In genomic region chr8:92761959-92762600, GRCm38 (mm10) we compare ENCODE assay signal across 9 mouse cellular contexts.
DNase-seq lines count a peak whose midpoint lies in the region; ATAC-seq lines count a peak whose summit lies in the region.
"Had no signal": no experiment of that assay in that cellular context is flagged by ENCODE, and none has a peak within 500 bp of the region (broad histone marks: within the 10 kb centered on the region; RNA-seq: fewer than 3 reads in every experiment).

No protein-coding gene starts in this region.

- WGBS in heart, embryonic 15.5 days = 15% methylated on average over 18 of the region's 18 CpGs
- 17% methylated on average over 18 of the region's 18 CpGs for WGBS in embryonic facial prominence, embryonic 13.5 days
- 7% methylated on average over 18 of the region's 18 CpGs for WGBS in kidney, embryonic 14.5 days

- no peak overlapping the region for H3K27ac ChIP-seq in heart, embryonic 15.5 days
- H3K27ac ChIP-seq in embryonic facial prominence, embryonic 13.5 days = no peak overlapping the region
- H3K27ac ChIP-seq in kidney, embryonic 14.5 days (ENCODE audit: low read depth, low read length) = peak overlapping the region; percentile 25; the same call in 1 of the 2 replicates
- H3K27ac ChIP-seq: liver, embryonic 14.5 days had no signal

- DNase-seq in heart, adult 18-20 months = no peak
- DNase-seq in neural tube, embryonic 10.5 days (ENCODE audit: extremely low spot score, low spot score) = peak; percentile 48
- DNase-seq in thymus, postnatal 4 days = no peak
- DNase-seq in adipocyte (ENCODE audit: low spot score) = no peak
- no peak for DNase-seq in left cerebral cortex, postnatal 14 days (ENCODE audit: low spot score in 2 of 2)

- peak overlapping the region; percentile 54 for H3K4me2 ChIP-seq in heart, embryonic 15.5 days
- peak overlapping the region; percentile 24 for H3K4me2 ChIP-seq in embryonic facial prominence, embryonic 13.5 days
- peak overlapping the region; percentile 38 for H3K4me2 ChIP-seq in kidney, embryonic 14.5 days (replicated peaks; ENCODE audit: low read depth, low read length)

- H3K36me3 ChIP-seq in heart, embryonic 15.5 days = no peaks in the 10 kb centered on the region
- H3K36me3 ChIP-seq in embryonic facial prominence, embryonic 13.5 days = no peaks in the 10 kb centered on the region
- H3K36me3 ChIP-seq in kidney, embryonic 14.5 days (ENCODE audit: control insufficient read depth, insufficient read depth, low read length) = no peaks in the 10 kb centered on the region

- H3K4me3 ChIP-seq in heart, embryonic 15.5 days = peak overlapping the region; percentile 28
- H3K4me3 ChIP-seq in embryonic facial prominence, embryonic 13.5 days = no peak overlapping the region
- peak overlapping the region; percentile 9; the same call in 1 of the 2 replicates for H3K4me3 ChIP-seq in kidney, embryonic 14.5 days (ENCODE audit: low read length)

- 0 out of 2 replicates have a peak, but pooled peaks cover 3% of the 10 kb centered on the region for H3K4me1 ChIP-seq in heart, embryonic 15.5 days (replicated peaks)
- H3K4me1 ChIP-seq in embryonic facial prominence, embryonic 13.5 days = peaks cover 8% of the 10 kb centered on the region; the same call in 1 of the 2 replicates
- 0 out of 2 replicates have a peak, but pooled peaks cover 5% of the 10 kb centered on the region for H3K4me1 ChIP-seq in kidney, embryonic 14.5 days (ENCODE audit: control insufficient read depth, insufficient read depth, low read length)

- no peak overlapping the region for H3K9ac ChIP-seq in heart, embryonic 15.5 days
- no peak overlapping the region for H3K9ac ChIP-seq in embryonic facial prominence, embryonic 13.5 days
- no peak overlapping the region for H3K9ac ChIP-seq in kidney, embryonic 14.5 days (ENCODE audit: low read depth, low read length)
- H3K9ac ChIP-seq: liver, embryonic 14.5 days had no signal

- ATAC-seq in heart, embryonic 15.5 days (replicated peaks; ENCODE audit: insufficient number of reproducible peaks, insufficient read depth, low FRiP score, low read depth) = no peak
- ATAC-seq in embryonic facial prominence, embryonic 13.5 days (ENCODE audit: insufficient number of reproducible peaks, insufficient read depth, low FRiP score, low TSS enrichment, low read depth) = no peak
- peak; percentile 93 for ATAC-seq in kidney, embryonic 14.5 days (ENCODE audit: low FRiP score, low TSS enrichment)

- no peaks in the 10 kb centered on the region for H3K27me3 ChIP-seq in heart, embryonic 15.5 days
- peaks cover 7% of the 10 kb centered on the region for H3K27me3 ChIP-seq in embryonic facial prominence, embryonic 13.5 days
- H3K27me3 ChIP-seq in kidney, embryonic 14.5 days (ENCODE audit: control insufficient read depth, insufficient read depth, low read length) = no peaks in the 10 kb centered on the region

- H3K9me3 ChIP-seq in heart, embryonic 15.5 days (replicated peaks) = no peaks in the 10 kb centered on the region
- 0 out of 2 replicates have a peak, but pooled peaks cover 2% of the 10 kb centered on the region for H3K9me3 ChIP-seq in embryonic facial prominence, embryonic 13.5 days
- peaks cover 2% of the 10 kb centered on the region; the same call in 1 of the 2 replicates for H3K9me3 ChIP-seq in kidney, embryonic 14.5 days (ENCODE audit: control insufficient read depth, low read length)

- intact Hi-C loops in left cerebral cortex, postnatal 14 days (cut with DNase I) = no loop called here
